Mouse (Mus musculus) kidney, postnatal 14 days (tissue): ENCODE data around the gene Clec16a.

Experiments
- DNase-seq: peaks from one replicate; pipeline ENCODE4 v3.0.0; 2022; ENCODE audit warnings: mixed read lengths

Clec16a gene

GRCm38 (mm10) chr16:10536323-10536722 is 8.8 kb upstream of the Clec16a start:
- DNase-seq, result no peak

- DNase-seq, result no peak
Measured at GRCm38 (mm10) chr16:10536961-10537360, 8.2 kb upstream of the Clec16a start.

- DNase-seq, result no peak
Measured at GRCm38 (mm10) chr16:10540763-10541597, 4.2 kb upstream of the Clec16a start.

GRCm38 (mm10) chr16:10541598-10541930 is 3.6 kb upstream of the Clec16a start:
- peak; percentile 37 for DNase-seq

GRCm38 (mm10) chr16:10542266-10542665 is 2.9 kb upstream of the Clec16a start:
- no peak for DNase-seq

GRCm38 (mm10) chr16:10542698-10543365 is 2.3 kb upstream of the Clec16a start, which contains the start of gene Dexi:
TSS of gene Dexi (minus strand) at chr16:10543054.
- peak; percentile 98 for DNase-seq

GRCm38 (mm10) chr16:10546865-10547264 is 1.7 kb downstream of the Clec16a start:
- no peak for DNase-seq

GRCm38 (mm10) chr16:10548938-10549337 is 3.8 kb downstream of the Clec16a start:
- DNase-seq, result no peak

GRCm38 (mm10) chr16:10549600-10549999 is 4.5 kb downstream of the Clec16a start:
- DNase-seq, result no peak

GRCm38 (mm10) chr16:10551592-10551991 is 6.5 kb downstream of the Clec16a start:
- no peak for DNase-seq

GRCm38 (mm10) chr16:10553858-10554257 is 8.7 kb downstream of the Clec16a start:
- DNase-seq, result no peak

GRCm38 (mm10) chr16:10559991-10560390 is 14.9 kb downstream of the Clec16a start:
- DNase-seq, result no peak

GRCm38 (mm10) chr16:10565278-10565885 is 20.2 kb downstream of the Clec16a start:
- peak; percentile 71 for DNase-seq

GRCm38 (mm10) chr16:10567153-10567552 is 22.0 kb downstream of the Clec16a start:
- DNase-seq, result no peak

- DNase-seq, result no peak
Measured at GRCm38 (mm10) chr16:10569809-10570395, 24.8 kb downstream of the Clec16a start.

- DNase-seq, result peak; percentile 68
Measured at GRCm38 (mm10) chr16:10570708-10571107, 25.6 kb downstream of the Clec16a start.

GRCm38 (mm10) chr16:10571820-10572219 is 26.7 kb downstream of the Clec16a start:
- no peak for DNase-seq

- no peak for DNase-seq
Measured at GRCm38 (mm10) chr16:10574936-10575335, 29.8 kb downstream of the Clec16a start.

GRCm38 (mm10) chr16:10575915-10576314 is 30.8 kb downstream of the Clec16a start:
- no peak for DNase-seq

- no peak for DNase-seq
Measured at GRCm38 (mm10) chr16:10577548-10577947, 32.4 kb downstream of the Clec16a start.

- no peak for DNase-seq
Measured at GRCm38 (mm10) chr16:10578376-10578775, 33.2 kb downstream of the Clec16a start.

GRCm38 (mm10) chr16:10581234-10581898 is 36.2 kb downstream of the Clec16a start:
- no peak for DNase-seq

- no peak for DNase-seq
Measured at GRCm38 (mm10) chr16:10585165-10585564, 40.0 kb downstream of the Clec16a start.
